Mouse (Mus musculus): ENCODE data around the gene Ptprm.

The Ptprm gene

DNA sequence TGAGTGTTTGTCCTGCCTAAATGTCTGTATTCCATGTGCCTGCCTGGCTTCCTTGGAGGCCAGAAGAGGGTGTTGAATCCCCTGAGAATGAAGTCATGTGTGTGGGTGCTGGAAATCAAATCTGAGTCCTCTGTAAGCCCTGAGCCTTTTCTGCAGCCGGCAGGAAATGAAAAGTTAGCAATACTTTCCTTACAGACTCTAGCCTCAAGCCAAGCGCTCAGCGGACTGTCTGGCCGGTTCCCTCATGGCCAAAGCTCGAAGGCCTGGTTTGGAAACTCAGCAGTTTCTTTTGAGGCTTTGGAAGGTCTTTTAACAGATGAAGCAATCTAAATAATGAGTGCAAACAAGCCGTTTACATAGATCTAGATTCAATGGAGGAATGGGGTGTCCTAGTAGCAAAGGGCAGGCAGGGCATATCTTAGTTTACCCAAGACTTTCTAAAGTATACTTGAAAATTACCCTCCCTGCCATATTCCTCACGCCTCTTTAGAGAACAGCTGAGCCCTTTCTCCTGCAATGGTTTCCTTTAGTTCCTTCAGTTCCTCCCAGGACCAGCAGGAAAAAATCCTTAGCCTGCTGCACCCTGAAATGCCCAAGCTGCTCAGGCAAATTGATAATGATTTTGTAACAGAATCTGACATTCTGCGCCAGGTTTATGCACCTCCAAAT is 144.4 kb downstream of the Ptprm start:
- no peak for DNase-seq

DNA sequence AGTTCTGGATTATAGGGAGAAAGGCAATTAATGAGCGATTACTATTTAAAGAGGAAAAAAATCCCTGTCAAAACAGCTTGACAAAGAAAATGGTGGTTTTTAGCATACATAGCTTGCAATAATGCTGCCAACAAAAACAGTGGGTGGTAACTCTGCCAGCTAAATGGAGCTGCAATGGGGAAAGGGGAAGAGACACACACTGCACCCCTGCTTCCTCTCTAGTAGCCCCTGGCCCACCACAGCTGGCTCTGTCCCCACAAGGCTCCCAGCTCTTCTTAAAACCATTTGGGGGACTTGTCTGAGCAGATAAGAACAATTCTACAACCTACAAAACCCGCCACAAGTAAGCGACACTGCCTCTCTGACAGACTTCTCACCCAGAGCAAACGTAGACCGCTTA is 145.7 kb downstream of the Ptprm start:
- DNase-seq = no peak

DNA sequence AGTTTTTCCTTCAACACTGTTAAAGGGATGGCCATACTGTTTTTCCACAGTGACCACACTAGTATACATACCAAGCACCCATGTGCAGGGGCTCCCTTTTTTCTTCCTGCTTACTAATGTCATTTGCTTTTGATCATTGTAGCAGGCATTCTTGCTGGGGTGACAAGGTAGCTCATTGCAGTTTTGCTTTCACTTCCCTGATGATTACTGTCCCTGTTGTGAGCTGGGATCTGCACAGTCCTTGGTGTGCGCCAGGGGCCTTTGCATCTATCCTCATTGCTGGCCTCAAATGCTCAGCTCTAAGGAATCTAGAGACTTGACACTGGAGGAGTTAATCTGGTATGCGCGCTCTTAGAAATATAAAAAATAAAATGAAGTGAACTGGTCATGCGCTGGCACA is 147.3 kb downstream of the Ptprm start:
- DNase-seq = no peak

DNA sequence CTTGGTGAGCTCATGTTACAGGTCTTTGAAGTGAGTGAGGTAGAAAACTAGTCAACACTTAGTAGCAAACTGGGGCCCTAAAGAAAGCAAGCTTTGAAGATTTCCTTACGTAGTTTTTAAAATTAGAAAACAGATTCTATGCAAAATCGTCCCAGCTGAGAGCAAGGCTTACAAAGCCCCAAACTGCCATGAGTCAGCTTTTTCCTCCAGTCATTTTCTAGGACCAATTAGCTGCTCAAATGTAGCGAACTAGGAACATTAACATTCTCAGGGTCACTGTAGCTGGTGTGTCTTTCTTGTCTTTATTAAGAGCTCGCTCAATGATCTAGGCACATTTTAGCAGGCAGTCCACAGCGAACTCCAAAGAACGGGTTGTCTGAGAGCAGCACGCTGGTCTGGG is 153.1 kb downstream of the Ptprm start:
- no peak for DNase-seq

DNA sequence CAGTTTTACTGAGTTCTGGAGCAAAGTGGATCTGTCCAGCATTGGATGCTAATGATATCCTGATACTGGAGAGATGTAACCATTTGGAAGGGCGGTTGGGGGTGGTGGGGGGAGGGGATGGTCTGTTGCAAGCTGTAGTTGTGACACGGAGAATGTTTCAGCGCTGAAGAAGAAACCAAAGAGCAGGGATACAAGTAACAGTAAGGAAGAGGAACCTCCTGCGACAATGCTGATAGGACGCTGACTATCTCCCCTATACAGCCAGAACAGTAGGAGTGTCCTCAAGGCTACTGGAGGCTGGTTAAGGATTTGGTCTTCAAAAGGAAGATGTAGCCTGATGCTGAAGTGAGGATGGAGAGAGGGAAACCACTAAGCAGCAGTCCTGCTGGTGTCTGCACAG is 160.5 kb downstream of the Ptprm start:
- DNase-seq = no peak

DNA sequence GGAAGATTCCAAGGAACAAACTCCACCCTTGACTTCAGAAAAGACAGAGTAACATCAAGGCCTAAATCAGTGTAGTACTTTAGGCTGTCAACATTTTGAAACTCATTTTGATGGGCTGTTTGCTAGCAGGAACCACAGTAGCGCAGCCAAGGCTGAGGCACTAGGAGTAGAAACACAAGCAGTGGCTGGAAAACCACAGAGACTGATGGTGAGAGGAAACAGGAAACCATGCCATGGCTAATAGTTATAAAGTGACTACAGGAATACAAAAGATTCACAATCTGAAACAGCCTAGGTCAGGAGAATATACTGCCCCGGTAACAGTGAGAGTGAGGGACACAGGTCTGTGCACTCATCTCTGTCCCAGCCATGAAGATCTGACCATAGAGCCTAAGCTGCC is 165.7 kb downstream of the Ptprm start:
- no peak for DNase-seq

DNA sequence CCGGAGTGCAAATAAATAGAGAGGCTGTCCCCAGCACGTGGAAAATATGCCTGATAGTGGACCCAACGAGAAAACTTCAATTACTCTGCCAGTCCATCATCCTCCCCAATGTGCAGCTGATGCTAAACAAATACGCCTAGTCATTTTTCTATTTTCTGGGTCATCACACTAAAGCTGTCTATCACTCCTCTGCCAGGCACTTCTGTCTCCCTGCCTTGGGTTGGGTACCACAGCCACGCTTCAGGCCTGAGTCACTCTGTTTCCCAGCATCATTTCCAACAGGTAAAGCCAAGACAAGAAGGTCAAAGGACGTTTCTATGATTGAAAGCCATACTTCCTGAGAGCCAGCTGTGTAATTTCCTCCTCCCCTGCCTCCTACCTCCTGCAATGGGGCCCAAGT is 167.4 kb downstream of the Ptprm start:
- no peak for DNase-seq

DNA sequence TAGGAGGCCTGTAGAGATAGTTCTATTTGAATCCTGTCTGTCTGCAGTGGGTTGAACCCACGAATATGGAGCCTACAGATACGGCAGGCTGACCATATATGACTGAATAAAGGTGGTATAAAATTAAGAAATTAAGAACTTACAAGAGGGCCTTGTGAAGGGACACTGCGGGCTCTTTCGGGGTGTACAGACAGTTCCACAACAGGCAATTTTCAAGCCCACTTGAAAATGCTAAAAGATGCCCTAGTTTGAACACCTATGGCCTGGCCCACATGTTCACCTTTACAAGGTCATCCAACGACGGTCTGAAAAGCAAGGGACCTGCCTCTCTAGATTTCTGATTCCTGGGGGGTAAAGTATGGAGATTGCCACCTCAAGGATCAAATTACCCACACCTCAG is 168.3 kb downstream of the Ptprm start:
- DNase-seq = no peak

DNA sequence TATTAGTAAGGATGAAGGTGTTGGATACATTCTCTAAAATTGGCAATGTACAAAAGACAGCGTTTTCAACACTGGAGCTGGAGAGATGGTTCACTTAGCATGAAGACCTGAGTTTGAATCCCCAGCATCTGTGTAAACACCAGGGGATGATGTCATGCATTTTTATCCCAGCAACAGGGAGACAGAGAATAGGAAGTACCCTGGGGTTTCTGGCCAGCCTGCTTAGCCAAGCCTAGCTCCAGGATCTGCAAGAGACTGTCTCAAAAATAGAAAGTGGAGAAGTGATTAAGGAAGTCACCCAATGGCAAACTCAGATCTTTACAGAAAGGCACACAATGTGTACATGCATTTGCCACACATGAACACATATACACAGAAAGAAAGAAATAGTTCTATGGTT is 174.8 kb downstream of the Ptprm start:
- no peak for DNase-seq

DNA sequence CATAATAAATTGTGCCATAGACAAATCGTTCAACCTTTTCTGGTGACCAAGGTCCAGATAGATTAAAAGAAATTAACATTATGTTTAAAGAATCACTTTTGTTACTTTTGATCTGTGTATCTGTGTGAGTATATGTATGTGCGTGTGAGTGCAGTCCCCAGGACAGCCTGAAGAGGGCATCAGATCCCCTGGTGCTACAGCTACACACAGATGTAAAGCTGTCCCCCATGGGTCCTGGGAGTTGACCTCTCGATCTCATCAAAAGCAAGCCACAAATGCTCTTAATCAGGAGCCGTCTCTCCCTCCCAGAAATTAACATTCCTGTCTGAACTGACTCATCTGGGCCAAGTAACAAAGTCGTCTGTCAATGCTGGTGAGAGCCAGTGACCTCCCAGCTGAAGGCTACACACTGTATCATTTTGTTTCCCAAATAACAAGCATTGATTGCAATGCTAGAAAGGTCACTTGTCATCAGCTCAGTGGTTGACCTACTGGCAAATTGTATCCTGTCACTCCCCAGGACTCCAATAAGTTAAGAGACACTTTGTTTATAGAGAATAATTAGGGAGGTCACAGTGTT is 175.5 kb downstream of the Ptprm start:
- no peak for DNase-seq

DNA sequence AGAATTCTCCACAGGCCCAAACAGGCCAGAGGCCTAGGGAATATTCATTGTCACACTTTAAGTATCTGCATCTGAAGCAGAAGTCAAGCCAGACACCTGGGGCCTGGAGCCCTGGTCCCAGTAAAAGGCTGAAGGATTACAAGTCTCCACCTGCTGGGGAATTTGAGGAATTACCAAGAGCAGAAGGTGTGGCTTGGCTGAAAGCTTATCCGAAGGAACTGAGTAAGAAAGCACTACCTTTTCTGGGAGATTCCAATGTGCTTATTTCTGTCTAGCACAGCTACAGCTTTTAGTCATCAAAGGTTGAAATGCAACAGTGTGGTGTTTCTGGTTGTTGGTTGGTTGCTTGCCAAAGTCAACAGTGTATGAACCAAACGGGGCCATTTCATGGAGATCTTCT is 178.4 kb downstream of the Ptprm start:
- peak; percentile 52 for DNase-seq

DNA sequence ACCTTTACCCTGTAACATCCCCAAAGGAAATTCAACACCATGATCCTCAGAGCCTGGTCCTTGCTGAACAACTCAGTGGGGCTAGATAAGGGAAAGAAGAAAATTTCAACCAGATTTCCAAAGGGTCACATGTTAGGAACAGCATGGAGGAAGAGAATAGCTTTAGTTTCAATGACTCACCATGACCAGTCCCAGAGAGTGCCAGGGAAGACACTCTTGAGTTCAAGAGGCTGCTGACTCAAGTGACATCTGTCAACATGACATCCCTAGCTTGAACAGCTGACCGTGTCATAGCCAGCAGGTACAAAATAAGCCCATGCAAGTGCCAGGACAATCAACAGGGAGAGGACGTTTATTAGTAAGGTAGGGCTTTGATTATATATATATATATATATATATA is 182.9 kb downstream of the Ptprm start:
- DNase-seq = no peak

DNA sequence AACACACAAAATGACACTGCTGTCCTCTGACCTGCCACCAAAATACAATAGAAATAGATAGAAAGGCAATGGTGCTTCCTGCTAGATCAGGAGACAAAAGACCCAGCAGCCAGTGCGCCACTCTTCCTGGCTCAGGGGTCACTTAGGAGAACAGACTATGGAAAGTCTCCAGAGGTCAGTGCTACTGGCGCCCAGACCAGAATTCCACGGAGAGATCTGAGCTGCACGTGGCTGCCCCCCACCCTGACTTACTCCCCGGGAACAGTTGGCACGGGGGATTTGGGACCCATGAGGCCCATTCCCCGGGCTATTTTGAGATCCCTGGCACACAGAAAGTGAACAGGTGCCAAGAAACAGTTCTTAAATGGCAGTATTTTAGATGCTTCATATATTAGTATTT is 183.6 kb downstream of the Ptprm start:
- no peak for DNase-seq

DNA sequence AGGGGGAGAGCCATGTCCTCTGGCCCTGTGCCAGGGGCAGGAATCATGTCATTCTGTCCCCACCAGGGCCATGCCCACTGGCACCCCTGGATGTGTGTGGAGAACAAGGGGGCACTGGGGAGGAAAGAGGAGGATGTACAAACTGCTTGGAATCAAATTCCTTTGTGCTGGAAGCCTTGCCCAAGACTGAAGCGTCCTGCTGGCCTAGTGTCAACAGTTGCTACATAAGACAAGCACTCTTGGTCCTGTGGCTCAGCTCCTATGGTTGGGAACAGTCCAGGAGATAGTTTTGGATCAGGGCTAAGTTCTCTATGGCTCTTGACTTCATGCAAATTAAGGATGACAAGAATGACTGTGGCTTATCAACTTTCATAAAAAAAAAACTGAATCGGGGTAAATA is 188.4 kb downstream of the Ptprm start:
- no peak for DNase-seq

DNA sequence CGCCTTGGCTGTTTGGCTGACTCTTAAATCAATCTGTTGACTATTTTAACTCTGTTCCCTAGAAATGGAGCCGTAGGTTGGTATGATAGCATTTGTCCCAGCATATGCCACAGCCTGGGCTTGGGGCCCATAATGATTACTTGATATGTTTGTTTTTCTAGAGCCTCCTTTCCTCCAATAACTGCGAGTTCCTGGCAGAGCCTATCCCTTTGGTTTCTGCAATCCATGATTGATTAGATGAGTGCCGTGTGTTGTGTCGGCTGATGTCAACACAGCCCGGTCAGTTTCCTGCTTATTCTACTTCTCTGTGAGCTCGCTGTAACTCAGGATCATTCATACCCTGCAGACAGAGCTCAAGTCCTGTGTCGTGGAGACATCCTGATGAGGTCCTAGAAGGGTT is 194.6 kb downstream of the Ptprm start:
- DNase-seq = no peak

DNA sequence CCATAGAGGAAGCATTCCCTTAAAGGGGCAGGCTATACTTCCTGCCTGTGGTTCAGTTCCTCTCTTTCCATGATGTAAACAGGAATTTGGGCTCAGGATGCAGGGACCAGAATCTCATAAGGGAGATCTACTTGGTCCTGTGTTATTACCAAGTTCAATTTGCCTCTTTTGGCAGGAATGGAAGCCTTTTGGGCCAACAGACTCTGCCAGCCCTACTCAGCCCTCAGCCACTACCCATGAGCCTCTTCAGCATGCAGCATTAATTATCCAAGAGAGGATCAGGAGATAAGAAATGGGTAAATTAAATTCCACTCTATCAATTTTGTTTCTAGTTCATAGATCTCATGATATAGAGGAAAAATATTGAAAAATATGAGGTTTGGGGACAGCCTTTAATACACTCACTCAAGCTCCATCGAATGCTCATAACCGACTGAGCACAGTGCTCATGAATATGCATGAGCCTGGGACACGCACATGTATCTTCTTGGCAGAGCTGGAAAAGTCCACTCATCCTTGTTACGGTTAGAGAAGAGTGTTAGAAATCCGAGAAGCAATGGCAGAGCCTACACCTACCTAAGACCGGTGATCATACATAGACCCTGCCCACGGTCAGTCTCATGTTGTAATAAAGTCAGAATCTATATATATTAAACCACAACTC is 197.0 kb downstream of the Ptprm start:
- no peak for DNase-seq

DNA sequence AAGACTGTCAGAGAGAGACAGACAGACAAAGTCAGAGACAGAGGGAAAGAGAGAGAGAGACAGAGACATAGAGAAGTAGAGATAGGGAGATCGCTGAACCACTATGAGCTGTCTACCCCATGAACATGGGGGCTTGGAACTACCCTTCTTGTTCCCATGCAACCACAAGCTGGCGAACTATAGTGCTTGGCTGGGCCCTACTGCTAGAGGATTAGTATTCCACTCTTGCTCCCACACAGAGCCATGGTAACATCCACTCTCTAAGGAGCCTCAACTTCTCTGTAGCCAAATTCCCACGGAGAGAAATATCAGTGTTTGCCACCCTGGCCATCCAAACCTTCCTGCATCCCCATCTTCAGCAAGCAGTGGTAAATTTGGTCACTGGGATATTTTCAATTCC is 202.0 kb downstream of the Ptprm start:
- DNase-seq = no peak

DNA sequence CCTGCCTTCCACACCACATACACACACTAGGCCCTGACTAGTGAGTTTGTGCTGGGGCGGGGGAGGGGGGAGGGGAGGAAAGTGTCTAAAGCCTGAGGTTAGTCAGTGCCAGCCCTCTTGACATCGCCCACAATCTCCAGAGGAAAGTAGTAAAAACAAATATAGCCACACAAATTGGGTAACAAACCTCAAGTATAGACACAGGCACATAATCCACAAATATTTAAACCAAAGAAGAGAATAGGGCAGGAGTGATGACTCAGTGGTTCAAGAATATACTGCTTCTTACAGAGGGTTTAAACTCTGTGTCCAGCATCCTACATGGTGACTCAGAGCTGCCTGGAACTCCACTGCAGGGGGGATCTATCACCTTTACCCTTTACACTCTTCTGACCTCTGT is 203.8 kb downstream of the Ptprm start:
- DNase-seq = no peak

DNA sequence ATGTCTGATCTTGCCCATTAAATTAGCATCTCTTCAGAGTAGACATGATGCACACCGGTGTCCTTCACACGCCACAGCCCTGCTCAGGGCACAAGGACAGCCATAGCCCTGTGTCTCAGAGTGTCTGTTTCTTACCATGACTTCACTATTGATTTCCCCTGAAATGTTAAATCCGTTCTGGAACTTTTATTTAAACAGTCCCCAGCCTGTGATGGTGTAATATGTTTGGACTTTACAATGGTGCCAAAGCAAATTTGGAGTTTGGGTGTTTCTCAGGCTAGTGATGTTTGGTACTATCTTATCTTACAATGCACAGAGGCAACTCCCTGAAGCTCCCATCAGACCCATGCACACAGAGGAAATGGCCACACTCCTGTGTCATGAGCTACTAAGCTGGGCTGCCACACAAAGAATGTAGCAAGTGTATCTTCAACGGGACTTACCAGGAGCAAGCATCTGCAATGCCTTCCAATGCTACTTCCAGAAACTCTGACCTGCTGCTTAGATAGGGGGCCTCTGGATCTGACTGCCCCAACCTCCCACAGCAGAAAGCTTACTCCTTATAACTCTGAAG is 212.0 kb downstream of the Ptprm start:
- no peak for DNase-seq

DNA sequence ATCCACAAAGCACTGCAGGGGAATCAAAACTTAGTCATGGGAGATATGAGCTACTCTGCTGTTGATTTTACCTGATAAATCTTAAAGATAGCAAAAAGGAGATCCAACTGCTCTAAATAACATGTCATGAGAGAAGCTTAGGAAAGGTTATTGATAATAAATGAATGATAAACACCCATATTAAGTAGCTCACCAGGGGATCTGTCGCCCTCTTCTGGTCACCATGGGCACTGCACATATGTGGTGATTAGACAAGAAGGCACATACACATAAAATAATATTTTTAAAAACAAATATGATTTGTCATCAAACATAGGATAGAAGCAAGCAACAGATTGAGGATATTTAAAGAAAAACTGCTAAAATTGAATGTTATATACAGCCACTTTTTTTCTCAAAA is 213.8 kb downstream of the Ptprm start:
- DNase-seq = no peak

DNA sequence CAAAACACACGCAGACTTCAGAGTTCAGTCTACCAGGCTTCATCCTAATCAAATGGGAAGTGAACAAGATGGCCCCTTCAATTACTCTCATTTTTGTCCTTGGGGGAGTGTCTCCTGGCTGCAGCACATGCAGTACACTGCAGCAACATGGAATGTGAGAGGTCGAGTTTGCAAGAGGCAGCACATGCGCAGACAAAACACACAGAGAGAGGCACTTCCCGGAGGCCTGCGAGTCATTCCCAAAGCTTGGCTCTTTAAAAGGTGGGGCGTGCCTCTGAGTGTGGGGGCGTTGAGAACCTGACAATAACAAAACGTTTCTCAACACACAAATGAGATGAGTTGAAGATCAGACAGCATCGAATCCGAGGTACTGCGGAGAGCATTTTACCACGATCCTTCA is 215.3 kb downstream of the Ptprm start:
- DNase-seq = no peak

DNA sequence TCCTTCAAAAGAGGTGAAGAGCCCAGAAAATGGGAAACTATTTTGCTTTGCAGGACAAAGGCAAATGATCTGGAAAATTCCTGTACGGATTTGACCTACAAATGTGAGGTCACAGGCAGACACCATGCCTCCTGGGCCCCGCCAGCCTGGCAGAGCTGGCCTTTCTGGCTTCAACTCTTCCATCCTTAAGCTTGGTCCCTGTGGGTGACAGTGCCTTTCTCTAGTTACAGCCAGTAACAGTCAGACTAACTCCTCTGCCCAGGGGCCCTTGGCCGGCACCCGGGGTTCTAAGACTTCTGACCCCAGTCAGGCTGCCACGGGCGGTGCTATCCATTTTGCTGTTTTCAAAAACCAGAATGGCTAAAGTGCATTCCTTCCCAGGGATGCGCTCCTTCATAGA is 217.4 kb downstream of the Ptprm start:
- DNase-seq = no peak

DNA sequence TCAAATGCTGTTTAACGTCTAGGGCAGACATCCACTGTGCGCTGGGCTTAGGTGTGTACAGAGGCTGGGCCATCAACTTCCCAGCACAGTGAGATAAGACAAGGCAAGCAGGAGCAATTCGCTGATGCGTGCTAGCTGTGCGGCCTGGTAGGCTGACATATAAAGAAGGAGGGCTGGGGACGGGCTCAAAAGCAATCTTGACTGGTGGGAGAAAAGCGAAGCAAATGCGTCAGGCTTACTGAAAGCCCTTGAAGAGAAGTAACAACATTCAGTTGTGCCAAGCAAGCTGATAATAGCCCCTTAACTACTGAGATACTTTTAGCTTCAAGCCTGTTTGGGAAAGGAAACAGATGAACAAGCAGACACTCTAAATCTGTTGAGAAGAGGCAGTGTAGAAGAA is 217.8 kb downstream of the Ptprm start:
- DNase-seq = peak; percentile 16

DNA sequence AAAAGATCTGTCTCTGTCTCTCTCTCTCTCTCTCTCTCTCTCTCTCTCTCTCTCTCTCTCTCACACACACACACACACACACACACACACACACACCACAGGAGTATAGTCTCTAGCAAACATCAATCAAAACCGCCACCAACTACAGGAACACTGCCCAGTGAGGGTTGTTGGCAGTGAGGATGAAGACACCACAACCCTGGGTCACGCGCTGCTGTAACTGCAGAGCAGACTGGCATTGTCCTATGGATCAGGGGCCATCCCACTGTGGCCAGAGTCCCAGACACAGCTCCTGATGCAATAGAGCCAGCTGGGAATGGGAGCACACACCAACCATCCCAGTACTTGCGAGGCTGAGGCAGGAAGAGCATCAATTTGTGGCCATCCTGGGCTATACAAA is 220.0 kb downstream of the Ptprm start:
- DNase-seq = no peak

Measured in right cerebral cortex, adult 18-20 months (tissue).